Mouse (Mus musculus): Measurements from ENCODE around the gene Ccdc121.

Ccdc121 gene

GRCm38 (mm10) chr1:181510855-181511254, 396 bp downstream of the Ccdc121 start:
- DNase-seq = peak; percentile 78

- DNase-seq = peak; percentile 76
Observed at GRCm38 (mm10) chr1:181505367-181505766, 5.9 kb downstream of the Ccdc121 start.

- peak; percentile 52 for DNase-seq
Observed at GRCm38 (mm10) chr1:181503471-181503870, 7.8 kb downstream of the Ccdc121 start.

DNA sequence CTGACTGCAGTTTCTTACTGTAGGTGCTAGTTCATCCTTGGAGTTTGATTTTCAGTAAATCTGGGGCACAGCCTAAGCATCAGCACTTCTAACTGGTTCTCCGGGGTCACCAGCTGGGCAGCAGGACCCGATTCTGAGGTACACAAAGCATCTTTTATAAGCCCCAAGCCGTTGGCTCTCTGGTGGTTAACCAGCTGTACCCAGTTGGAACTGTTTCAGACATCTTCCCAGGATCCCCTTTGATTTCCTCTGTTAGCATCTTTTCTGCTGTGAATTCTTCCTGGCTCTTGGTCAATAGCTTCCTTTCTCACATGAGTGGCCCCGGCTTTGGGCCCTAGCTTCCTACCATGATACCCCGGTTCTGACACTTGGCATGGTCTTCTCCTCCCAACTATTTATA, 26.6 kb downstream of the Ccdc121 start:
- peak; percentile 82 for DNase-seq

DNA sequence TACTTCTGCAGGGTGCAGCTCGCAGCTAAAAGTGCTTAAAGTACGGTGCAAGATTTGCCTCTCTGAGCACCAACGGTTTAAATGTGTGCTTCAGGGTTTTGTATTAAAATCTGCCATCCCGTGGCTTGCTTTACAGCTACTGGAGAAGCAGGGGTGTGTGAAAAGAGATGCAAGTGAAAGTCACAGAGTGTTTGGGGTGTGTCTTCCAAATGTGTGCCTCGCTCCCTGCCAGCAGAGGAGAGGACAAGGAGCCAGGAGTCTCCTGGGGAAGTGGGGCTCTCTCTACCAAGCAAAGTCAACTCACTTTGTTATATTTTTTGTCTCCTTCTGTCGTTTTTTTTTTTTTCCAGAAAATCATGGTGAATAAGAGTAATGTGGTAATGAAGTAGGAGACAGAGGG, 34.7 kb downstream of the Ccdc121 start:
- DNase-seq = peak; percentile 35

DNA sequence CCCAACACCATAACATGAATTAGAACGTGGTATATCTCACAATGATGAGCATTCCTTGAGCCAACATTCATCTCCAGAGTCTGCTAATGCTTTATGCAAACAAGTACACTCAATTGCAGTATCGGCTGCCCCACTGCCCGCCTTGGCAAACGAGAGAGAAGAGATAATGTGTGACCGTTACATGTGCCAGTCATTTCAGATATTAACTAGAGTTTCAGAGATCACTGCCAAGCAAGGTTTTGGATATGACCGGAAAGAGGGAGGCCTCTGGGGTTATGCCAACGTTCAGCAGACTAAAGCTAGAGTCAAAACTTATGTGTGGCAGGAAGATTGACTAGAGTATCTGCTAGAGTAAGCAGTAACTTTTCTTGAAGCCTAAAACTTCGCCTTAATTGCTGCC, 35.1 kb downstream of the Ccdc121 start:
- peak; percentile 83 for DNase-seq

DNA sequence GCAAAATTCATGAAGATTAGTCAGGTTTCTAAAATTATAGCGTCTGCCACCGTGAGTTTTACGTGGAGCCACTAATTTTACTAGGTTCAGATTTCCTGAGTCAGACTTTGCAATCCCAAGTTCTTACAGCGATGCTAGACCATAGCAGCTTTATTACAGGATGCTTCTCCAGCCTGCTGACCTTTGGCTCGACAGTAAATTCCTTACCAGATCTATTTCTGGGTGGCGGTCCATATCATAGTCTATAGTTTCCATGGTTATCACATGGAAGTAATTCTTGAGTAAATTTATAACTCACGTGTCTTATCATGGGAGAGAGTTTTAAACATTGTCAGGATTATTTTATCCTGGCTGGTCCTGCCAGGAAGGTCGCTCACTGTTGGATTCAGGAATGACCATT, 41.8 kb downstream of the Ccdc121 start:
- no peak for DNase-seq

- DNase-seq = no peak
Observed at GRCm38 (mm10) chr1:181467321-181467670, 44.0 kb downstream of the Ccdc121 start.

GRCm38 (mm10) chr1:181466601-181467320, 44.5 kb downstream of the Ccdc121 start:
- no peak for DNase-seq

GRCm38 (mm10) chr1:181466040-181466439, 45.2 kb downstream of the Ccdc121 start:
- no peak for DNase-seq

DNA sequence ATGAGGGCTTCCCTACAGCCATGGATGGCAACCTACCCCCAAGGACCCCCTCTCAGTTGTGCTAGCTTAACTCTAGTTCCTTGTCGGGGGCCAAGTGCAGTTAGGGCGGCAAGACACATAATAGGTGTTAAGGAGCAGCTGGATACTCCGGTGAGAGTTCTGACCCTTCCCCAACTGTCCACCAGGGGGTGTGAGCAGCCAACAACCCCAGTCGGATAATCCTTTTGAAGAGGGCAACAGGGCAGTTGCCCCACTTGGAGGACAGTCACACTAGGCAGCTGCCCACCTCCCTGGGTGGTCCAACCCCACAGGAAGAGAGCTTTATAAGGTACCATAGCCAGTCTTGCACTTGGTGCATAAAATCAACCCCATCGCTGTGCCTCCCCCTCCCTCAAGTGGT, 46.2 kb downstream of the Ccdc121 start:
- DNase-seq = no peak

- no peak for DNase-seq
Observed at GRCm38 (mm10) chr1:181462906-181463179, 48.4 kb downstream of the Ccdc121 start.

DNA sequence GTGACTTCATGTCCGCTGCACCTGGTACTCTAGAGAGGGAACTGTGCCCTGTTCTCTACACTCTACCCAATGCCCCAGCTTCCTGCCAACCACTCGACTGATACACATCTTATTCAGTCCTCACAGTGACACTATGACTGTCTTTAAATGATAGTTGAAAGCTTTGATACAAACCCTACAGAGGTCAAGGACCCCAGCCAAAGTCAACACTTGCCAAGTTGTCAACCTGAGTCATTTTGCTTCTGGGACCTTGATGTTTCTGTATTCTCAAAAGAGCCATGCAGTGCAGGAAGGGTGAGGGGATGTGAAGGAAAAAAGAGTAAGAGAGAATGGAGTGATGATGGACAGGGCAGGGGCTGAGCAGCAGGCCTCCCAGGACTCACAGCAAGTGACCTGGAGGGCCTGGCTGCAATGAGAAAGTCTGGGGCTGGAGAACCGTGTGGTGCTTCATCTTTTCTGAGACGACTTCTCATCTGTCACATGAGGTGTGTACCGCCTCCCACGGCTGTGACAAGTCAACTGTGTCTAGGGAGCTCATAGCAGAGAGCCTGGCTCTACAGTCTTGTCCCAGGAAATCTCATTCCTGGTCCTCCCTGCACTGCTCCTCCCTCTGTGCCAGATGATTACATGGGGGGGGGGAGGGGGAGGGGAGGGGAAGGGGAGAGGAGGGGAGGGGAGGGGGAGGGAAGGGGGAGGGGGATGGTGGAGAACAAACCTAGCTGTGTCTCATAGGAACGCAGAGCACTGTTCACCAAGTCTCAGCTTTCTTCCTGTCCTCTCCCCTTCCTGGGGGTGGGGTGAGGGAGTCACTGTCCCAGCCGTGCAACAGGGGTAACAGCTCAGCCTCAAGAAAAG, 49.0 kb downstream of the Ccdc121 start:
- DNase-seq = no peak

DNA sequence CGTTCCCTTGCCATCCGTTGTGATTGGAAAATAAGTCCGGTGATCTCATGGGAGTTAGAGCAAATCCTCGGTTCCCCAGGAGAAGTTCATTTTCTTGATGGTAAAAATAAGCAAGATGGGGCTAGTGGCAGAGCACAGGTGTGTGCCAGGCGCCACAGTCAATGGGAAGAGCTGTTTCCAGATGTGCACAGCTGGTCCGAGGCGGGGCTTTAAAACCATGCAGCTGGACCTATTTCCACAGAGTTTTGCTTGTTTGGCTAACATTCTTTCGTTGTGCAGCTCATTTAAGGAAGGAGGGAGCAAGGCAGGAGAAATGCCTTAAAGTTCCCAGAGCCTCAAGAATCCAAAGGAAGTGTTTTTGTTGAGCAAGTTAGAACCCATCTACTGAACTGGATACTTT, 49.8 kb downstream of the Ccdc121 start:
- DNase-seq = peak; percentile 90

GRCm38 (mm10) chr1:181460283-181460682, 51.0 kb downstream of the Ccdc121 start:
- no peak for DNase-seq
